Mouse (Mus musculus) MEL (cell line): ENCODE data around the gene Nsd1.

ENCODE experiments used
- JUND ChIP-seq: IDR thresholded peaks from 2 replicates; pipeline ENCODE4 v1.6.1; 2011; ENCODE audit warnings: low read depth, mild to moderate bottlenecking, improper control_type of control experiment, low read length
- POLR2A ChIP-seq, 2 experiments: IDR thresholded peaks; 2 replicates each; pipeline ENCODE4 v1.6.1; 2011 to 2012; ENCODE audit warnings: low read length in 2 of 2, mild to moderate bottlenecking in 2 of 2, control low read depth in 1 of 2, improper control_type of control experiment in 1 of 2, low read depth in 1 of 2, moderate library complexity in 1 of 2; ENCODE audit not compliant: control insufficient read depth in 1 of 2, insufficient read depth in 1 of 2, poor library complexity in 1 of 2
- TCF12 ChIP-seq: IDR thresholded peaks from 2 replicates; pipeline ENCODE4 v1.6.1; 2014; ENCODE audit warnings: low read depth, mild to moderate bottlenecking, inconsistent platforms, low read length, improper control_type of control experiment, moderate library complexity

- TF ChIP-seq POLR2A (IDR thresholded peaks at IDR 0.05; ENCODE audit: control insufficient read depth in 1 of 2, insufficient read depth in 1 of 2, low read depth in 1 of 2, low read length in 2 of 2, poor library complexity in 1 of 2) (no peak), JUND (no peak), TCF12 (no peak)
Measured at GRCm38 (mm10) chr13:55165831-55166339, 43.7 kb upstream of the Nsd1 start.
